Mouse (Mus musculus): ENCODE results near the gene Rora.

Gene Rora

GRCm38 (mm10) chr9:68892356-68892755 lies 238.8 kb downstream of the Rora start:
- DNase-seq, result no peak

GRCm38 (mm10) chr9:68892859-68893258 lies 239.3 kb downstream of the Rora start:
- peak; percentile 27 to 48 for DNase-seq

GRCm38 (mm10) chr9:68898286-68898685 lies 244.7 kb downstream of the Rora start:
- peak in 1 of 2 experiments; percentile 56 for DNase-seq

GRCm38 (mm10) chr9:68899525-68900222 lies 246.1 kb downstream of the Rora start:
- no peak for DNase-seq

GRCm38 (mm10) chr9:68906361-68906883 lies 252.8 kb downstream of the Rora start:
- DNase-seq, result no peak

GRCm38 (mm10) chr9:68912483-68913151 lies 259.0 kb downstream of the Rora start:
- DNase-seq, result peak; percentile 50 to 59

- DNase-seq, result no peak
These were observed 259.7 kb downstream of the Rora start for GRCm38 (mm10) chr9:68913191-68913697.

GRCm38 (mm10) chr9:68914541-68915275 lies 261.1 kb downstream of the Rora start:
- DNase-seq, result no peak

- no peak for DNase-seq
These were observed 263.2 kb downstream of the Rora start for GRCm38 (mm10) chr9:68916741-68917140.

- no peak for DNase-seq
These were observed 269.6 kb downstream of the Rora start for GRCm38 (mm10) chr9:68923128-68923601.

GRCm38 (mm10) chr9:68926406-68926805 lies 272.8 kb downstream of the Rora start:
- no peak for DNase-seq

GRCm38 (mm10) chr9:68933159-68933558 lies 279.6 kb downstream of the Rora start:
- DNase-seq, result no peak

GRCm38 (mm10) chr9:68934238-68934637 lies 280.7 kb downstream of the Rora start:
- DNase-seq, result no peak

- no peak for DNase-seq
These were observed 282.0 kb downstream of the Rora start for GRCm38 (mm10) chr9:68935611-68936010.

- peak; percentile 69 to 90 for DNase-seq
These were observed 287.5 kb downstream of the Rora start for GRCm38 (mm10) chr9:68941037-68941436.

- DNase-seq, result peak in 1 of 2 experiments; percentile 16
These were observed 289.0 kb downstream of the Rora start for GRCm38 (mm10) chr9:68942595-68943011.

- DNase-seq, result no peak
These were observed 290.4 kb downstream of the Rora start for GRCm38 (mm10) chr9:68944026-68944425.

- no peak for DNase-seq
These were observed 294.1 kb downstream of the Rora start for GRCm38 (mm10) chr9:68947707-68948106.

GRCm38 (mm10) chr9:68948141-68948540 lies 294.6 kb downstream of the Rora start:
- no peak for DNase-seq

- peak; percentile 25 to 51 for DNase-seq
These were observed 302.8 kb downstream of the Rora start for GRCm38 (mm10) chr9:68956210-68956874.

GRCm38 (mm10) chr9:68956938-68957573 lies 303.5 kb downstream of the Rora start:
- DNase-seq, result peak; percentile 73 to 80

GRCm38 (mm10) chr9:68957793-68958192 lies 304.2 kb downstream of the Rora start:
- DNase-seq, result no peak

Data from kidney, postnatal 25 days (tissue).